Mouse (Mus musculus) olfactory bulb, adult 2 months (tissue): ENCODE data around the gene Qsox2. TPM values are rescaled to one million over a fixed set of nuclear protein-coding genes. Genes with fewer than 3 reads are reported as not detected.

Source experiments
- H3K27ac ChIP-seq: fragments of 200-500 bp; 2 replicates; pipeline ENCODE4 v1.5.1; 2012; ENCODE audit warnings: low read depth, low read length; ENCODE audit not compliant: insufficient read depth
- H3K4me1 ChIP-seq: fragments of 200-500 bp; 2 replicates; pipeline ENCODE4 v1.6.1; 2012; ENCODE audit warnings: low read length; ENCODE audit not compliant: control insufficient read depth, insufficient read depth
- H3K4me3 ChIP-seq: fragments of 200-500 bp; 2 replicates; pipeline ENCODE4 v1.5.1; 2012; ENCODE audit warnings: mild to moderate bottlenecking, low read depth, low read length, moderate library complexity; ENCODE audit not compliant: insufficient read depth
- CTCF ChIP-seq: fragments of 200-500 bp; IDR thresholded peaks from 2 replicates; pipeline ENCODE4 v1.5.1; 2012; ENCODE audit warnings: low read depth, mild to moderate bottlenecking, low read length, moderate library complexity; ENCODE audit not compliant: insufficient read depth
- POLR2A ChIP-seq: fragments of 200-500 bp; IDR thresholded peaks from 2 replicates; pipeline ENCODE4 v1.6.1; 2012; ENCODE audit warnings: mild to moderate bottlenecking, low read depth, low read length, moderate library complexity; ENCODE audit not compliant: insufficient read depth
- WGBS: fragments of 180-500 bp; shearing (Covaris S2); methylation state at CpG from one replicate; pipeline ENCODE4 v1.1.7; 2018; 5-methylcytosine and 5-hydroxymethylcytosine counted together
- polyA plus RNA-seq: library from polyadenylated mRNA; stranded (reverse); fragments of >200 nt; gene quantifications from 2 replicates; pipeline ENCODE4 v1.2.4, GENCODE M21; 2012; ENCODE audit warnings: low replicate concordance; ENCODE audit not compliant: missing spikeins, insufficient read depth, insufficient read length

Qsox2 gene
- polyA plus RNA-seq, 1 experiment: not detected

DNA sequence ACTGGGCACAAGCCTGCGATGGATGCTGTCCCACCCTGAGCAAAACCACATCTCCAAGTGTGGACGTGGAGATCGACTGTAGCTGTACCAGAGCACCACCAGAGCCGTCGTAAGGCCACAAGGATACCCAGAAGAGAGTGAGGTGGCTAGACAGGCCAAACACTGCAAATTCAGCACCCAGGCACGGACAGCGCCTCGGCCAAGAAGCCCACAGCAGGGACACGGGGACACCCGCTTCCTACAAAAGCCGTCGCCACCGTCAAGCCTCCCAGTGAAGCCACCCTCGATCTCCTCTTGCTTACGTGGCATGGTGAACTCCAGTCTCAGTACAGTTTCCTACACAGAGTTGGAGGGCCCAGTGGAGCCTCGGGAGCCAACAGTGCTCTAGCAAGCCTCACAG lies 32.2 kb downstream of the Qsox2 start:
- Histone ChIP-seq H3K4me1 (peaks cover 20% of the 10 kb centered on the region), H3K27ac (no peak overlapping the region), H3K4me3 (no peak overlapping the region)
- 38% methylated on average over 16 of the region's 16 CpGs for WGBS
- TF ChIP-seq POLR2A (no peak), CTCF (no peak)

DNA sequence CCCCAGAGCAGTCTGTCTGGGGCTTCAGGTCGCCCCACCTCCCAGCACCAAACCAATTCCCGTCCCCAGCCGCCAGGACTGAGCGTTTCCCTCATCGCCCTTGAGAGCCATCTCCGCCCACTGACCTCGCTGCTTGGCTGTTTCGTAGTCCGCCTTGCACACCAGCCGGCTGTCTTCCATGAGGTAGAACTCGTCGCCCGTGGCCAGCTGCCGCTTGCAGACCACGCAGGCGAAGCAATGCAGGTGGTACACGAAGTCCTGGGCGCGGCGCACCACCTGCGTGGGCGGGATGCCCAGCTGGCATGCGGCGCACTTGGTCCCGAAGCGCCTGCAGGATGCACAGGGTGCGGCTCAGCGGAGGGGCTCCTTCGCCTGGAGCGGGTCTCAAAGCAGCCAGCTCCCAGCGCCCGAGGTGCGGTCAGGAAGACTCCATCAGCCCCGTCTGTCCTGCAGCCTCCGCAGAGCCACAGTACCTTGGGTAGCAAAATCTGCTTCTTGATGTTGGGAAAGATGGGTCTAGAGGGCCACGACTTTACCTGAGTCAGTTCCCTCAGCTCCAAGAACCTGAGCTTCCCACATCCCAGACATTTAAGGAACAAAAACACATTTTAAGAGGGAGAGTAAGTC lies 34.4 kb downstream of the Qsox2 start:
- Histone ChIP-seq H3K4me3 (peak overlapping the region; percentile 17; the same call in 1 of the 2 replicates), H3K27ac (no peak overlapping the region), H3K4me1 (peaks cover 23% of the 10 kb centered on the region)
- WGBS: 5% methylated on average over 36 of the region's 36 CpGs
- TF ChIP-seq CTCF: no peak
- TF ChIP-seq POLR2A: no peak

DNA sequence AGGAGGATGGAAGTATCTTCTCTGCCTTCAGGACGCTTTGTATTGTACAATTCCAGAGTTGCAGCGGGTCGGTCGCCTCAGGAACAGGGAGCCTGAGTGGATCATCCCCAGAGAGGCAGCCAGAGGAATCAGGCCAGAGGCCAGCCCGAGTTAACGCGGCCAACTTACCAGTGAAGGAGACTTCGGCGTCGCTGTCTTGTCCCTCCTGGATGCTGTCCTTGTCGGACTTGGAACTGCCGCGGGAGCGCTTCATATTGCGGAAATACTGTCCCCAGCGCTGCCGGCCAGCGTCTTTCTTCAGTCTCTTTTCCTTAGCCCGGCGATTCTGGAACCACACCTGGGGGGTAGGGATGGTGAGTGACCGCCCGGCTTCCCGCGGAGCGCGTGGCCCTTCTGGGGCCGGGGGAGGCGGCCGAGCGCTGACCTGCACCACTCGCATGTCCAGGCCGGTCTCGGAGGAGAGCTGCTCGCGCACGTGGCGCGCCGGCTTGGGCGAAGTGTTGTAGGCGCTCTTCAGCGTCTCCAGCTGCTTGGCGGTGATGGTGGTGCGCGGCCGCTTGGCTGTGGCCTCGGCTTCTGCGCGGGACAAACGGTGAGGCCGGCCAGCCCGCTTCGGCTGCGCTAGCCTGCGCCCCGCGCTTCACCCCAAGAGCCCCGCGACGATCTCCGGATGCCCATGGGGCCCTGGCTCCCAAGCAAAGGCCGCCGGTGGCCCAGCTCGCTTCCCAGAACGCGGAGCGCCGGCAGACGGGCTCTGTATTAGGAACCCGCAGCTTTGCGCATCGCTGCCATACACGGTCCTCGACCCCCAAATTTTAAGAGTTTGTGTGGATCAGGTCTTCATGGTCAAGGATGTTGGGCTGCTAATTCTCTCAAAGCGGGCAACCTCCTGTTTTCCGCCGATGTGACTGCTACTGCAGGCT lies 35.1 kb downstream of the Qsox2 start:
- WGBS: 3% methylated on average over 77 of the region's 77 CpGs
- H3K4me3 ChIP-seq: peak overlapping the region; percentile 17; the same call in 1 of the 2 replicates

DNA sequence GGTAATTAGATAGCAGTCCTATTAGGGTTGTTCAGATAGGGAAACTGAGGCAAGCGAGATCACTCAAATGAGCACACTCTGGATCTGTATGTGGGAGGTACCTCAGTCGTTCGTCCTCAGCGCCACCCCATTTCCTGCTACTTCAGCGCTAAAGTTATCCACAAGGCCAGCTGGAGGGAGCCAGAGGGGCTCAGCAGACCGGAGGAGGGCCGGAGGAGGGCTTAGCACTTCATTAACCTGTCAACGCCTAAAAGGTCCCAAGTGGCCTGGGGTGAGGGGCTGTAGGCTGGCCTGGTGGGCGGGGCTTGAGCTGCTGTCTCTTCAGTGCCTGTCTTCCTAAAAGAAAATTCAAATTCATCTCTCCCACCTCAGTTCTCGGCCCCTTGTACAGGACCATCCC lies 38.8 kb downstream of the Qsox2 start:
- H3K27ac ChIP-seq: no peak overlapping the region
- TF ChIP-seq CTCF: no peak
- H3K4me3 ChIP-seq: no peak overlapping the region
- peaks cover 17% of the 10 kb centered on the region for H3K4me1 ChIP-seq
- whole genome bisulfite sequencing: 9% methylated on average over 10 of the region's 10 CpGs

More for the DNA sequence above, 35.1 kb downstream of the Qsox2 start:
- Histone ChIP-seq H3K4me1 (peaks cover 23% of the 10 kb centered on the region), H3K27ac (no peak overlapping the region)
- no peak for TF ChIP-seq POLR2A
- TF ChIP-seq CTCF: no peak

DNA sequence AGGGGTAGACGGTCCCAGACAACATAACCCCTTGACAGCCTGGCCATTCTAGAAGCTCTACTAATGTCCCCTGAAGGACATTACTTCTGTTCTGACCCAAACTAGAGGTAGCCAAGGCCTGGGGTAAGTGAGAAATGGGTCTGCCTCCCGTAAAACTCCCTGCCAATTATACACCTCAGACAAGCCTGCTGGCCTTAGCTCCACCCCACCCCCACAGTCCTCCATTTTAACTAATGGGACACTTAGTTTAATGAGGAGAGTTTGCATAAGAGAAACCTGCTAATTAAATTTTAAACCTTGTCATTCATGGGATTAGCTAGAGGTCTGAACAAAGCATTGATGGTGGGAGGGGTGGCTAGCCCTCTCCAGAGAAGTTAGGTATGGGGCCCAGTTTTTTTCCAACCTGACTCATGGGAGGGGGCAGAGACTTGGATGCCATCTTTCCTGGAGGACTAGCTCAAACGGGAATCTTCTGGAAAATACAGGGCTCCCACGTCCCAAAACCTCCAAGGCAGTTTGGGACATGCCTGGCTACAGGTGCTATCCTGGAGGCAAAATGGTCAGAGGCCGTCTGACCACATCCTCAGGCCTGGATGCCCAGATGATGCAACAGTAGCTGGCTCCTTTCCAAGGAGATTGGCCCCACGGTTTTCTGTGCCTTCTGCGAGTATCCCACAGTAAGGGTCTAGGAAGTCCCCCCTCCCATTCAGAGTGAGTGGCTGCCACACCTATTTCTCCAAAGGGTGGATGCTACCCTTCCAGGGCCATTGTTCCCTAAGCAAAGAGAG lies 42.6 kb downstream of the Qsox2 start:
- TF ChIP-seq CTCF (no peak), POLR2A (no peak)
- Histone ChIP-seq H3K4me3 (no peak overlapping the region), H3K27ac (no peak overlapping the region), H3K4me1 (0 out of 2 replicates have a peak, but pooled peaks cover 3% of the 10 kb centered on the region)
- WGBS: 54% methylated on average over 7 of the region's 7 CpGs

DNA sequence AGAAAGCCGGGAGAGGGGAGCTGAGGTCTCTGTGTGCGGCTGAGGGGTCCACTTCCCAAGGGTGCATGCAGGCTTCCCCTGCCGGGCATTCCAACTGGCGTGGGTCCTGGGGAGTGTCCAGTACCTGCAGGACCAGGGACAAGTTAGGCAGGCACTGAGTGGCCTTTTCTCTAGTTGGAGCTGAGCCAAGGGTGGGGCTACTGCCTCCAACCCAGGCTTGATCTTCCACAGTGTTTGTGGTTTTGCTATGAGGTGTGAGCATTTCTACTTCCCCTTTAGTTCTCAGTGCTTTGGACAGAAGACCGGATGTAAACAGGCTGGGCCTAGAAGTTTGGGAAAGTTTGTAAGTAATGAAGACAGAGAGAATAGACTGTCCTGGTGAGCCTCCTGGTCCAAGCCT lies 48.8 kb downstream of the Qsox2 start:
- Histone ChIP-seq H3K4me1 (no peaks in the 10 kb centered on the region), H3K4me3 (no peak overlapping the region), H3K27ac (no peak overlapping the region)
- TF ChIP-seq POLR2A: no peak
- no peak for TF ChIP-seq CTCF
- WGBS: 77% methylated on average over 5 of the region's 5 CpGs

DNA sequence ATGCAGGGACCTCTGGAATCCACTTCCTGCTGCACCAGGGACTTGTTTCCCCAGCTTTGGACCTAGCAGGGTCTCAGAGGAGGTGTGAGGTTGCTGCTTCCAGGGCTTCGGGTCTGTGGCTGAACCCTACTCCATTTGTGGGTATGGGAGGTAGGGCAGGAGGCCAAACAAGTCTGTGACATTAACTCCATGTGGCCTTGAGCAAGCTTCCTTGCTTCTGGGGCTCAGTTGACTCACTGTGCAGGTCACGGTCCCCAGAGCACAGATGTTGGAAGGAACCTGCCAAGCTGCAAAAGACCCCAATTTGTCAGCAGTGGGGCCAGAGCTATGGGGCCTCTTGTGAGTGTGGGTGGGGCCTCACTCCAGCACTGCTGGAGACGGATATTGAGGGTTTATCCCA lies 53.0 kb downstream of the Qsox2 start:
- Histone ChIP-seq H3K4me3 (no peak overlapping the region), H3K4me1 (no peaks in the 10 kb centered on the region), H3K27ac (no peak overlapping the region)
- TF ChIP-seq CTCF (no peak), POLR2A (no peak)
- WGBS: 65% methylated on average over 3 of the region's 3 CpGs

DNA sequence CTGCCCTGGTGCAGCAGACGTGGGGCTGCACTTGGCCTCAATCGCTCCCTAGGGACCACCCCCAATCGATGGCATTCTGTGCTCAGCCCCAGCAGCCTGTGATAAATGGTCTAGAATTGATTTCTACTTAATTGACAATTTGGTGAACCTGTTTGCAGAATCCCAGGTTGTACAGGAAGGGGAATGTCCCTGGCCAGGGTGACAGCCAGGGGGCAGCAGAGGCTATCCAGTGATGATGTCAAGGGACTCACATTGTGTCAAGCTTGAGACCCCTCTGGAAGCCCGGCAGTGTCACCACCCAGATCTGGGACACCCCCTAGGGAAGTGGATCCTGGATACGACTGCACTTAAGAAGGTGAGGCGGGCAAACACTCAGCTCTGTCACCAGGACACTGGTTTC lies 54.7 kb downstream of the Qsox2 start:
- no peak overlapping the region for H3K4me3 ChIP-seq
- 34% methylated on average over 6 of the region's 6 CpGs for WGBS
- no peak for TF ChIP-seq POLR2A
- peak; percentile 20; the same call in 1 of the 2 replicates for TF ChIP-seq CTCF
- no peak overlapping the region for H3K27ac ChIP-seq
- H3K4me1 ChIP-seq: no peaks in the 10 kb centered on the region

DNA sequence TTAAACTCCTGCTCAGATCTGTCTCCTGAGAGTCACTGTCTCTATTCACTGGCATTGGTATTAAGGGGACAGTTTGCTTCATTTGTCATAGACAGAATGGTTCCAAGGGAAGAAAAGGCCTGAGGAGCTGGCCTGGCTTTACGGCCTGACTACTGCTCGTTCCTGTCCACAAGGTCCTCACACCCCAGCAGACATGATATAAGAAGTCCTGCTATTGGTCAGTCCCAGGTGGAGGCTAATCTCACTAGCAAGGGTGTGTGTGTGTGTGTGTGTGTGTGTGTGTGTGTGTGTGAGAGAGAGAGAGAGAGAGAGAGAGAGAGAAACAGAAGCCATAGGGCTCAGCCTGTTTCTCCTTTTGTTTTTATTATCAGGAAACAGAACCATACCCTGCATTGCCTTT lies 60.1 kb downstream of the Qsox2 start:
- Histone ChIP-seq H3K4me3 (no peak overlapping the region), H3K4me1 (no peaks in the 10 kb centered on the region), H3K27ac (no peak overlapping the region)
- WGBS: 79% methylated on average over 2 of the region's 2 CpGs
- TF ChIP-seq POLR2A (no peak), CTCF (no peak)
